ENCODE assay signal across 30 mouse cellular contexts in the genomic region with DNA sequence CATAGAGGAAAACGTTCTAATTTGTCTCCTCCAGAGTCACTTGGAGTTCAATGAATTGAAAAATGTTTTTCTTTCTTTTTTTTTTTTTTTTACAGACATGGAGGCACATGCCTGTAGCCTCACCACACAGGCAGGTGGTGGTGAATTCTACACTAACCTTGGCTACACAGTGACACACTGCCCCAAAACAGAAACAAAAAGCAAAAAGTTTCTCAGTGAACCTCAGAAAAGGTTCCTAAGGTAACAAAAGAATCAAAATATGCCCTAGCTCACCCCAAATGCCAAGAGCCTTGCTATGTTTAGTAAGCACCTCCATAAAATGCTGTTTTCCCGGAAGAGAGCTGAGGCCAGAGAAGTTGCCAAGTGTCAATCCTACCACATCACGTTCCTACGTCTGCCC. TPM values are rescaled to one million over a fixed set of nuclear protein-coding genes. Genes with fewer than 3 reads are reported as not detected.
DNase-seq lines count a peak whose midpoint lies in the region; ATAC-seq and TF ChIP-seq lines count a peak whose summit lies in the region.
"Had no signal": no experiment of that assay in that cellular context is flagged by ENCODE, and none has a peak within 500 bp of the region (broad histone marks: within the 10 kb centered on the region; RNA-seq: fewer than 3 reads in every experiment).

No protein-coding gene starts in this region.

- in situ Hi-C loops in CH12.LX (cut with MboI; ENCODE audit: low pct_ligation_motif_present, low pct_unique_long_range_greater_than_20kb, low sequenced_read_pairs) = no loop called here

- dilution Hi-C loops in CH12.LX (cut with MboI; ENCODE audit: extremely low pct_ligation_motif_present, extremely low pct_unique_long_range_greater_than_20kb, low sequenced_read_pairs) = no loop called here

- H3K79me2 ChIP-seq in CH12.LX (replicated peaks; ENCODE audit: control insufficient read depth, extremely low read depth, insufficient read depth, poor library complexity, severe bottlenecking) = no peaks in the 10 kb centered on the region

- peak; percentile 49 for DNase-seq in midbrain, embryonic 11.5 days (ENCODE audit: low spot score, missing footprints)
- DNase-seq in CH12.LX (ENCODE audit: extremely low read depth) = no peak
- peak; percentile 27 for DNase-seq in limb, embryonic 10.5 days (ENCODE audit: low spot score)
- DNase-seq in retina, embryonic 14.5 days (ENCODE audit: low spot score) = no peak
- no peak for DNase-seq in hindbrain, embryonic 10.5 days (ENCODE audit: low spot score)
- DNase-seq: adrenal gland, adult 2 months; adrenal gland, postnatal 14 days; cerebellum, adult 11 months; cerebellum, adult 2 months; cerebellum, adult 9-11 months; cerebellum, postnatal 25 days; forebrain, postnatal 0 days; gastrocnemius, adult 2 months; gastrocnemius, postnatal 14 days; heart, adult 18-20 months; heart, postnatal 14 days; heart, postnatal 4 days had no signal

- H3K4me1 ChIP-seq in midbrain, embryonic 11.5 days (ENCODE audit: control insufficient read depth, insufficient read depth, low read length) = no peaks in the 10 kb centered on the region
- no peaks in the 10 kb centered on the region for H3K4me1 ChIP-seq in midbrain, embryonic 15.5 days
- peaks cover 4 to 5% of the 10 kb centered on the region in 2 experiments; a peak in 3 of 4 replicates for H3K4me1 ChIP-seq in CH12.LX (ENCODE audit: control insufficient read depth in 1 of 2, insufficient read depth in 2 of 2)
- peaks cover 25% of the 10 kb centered on the region for H3K4me1 ChIP-seq in limb, embryonic 10.5 days
- peaks cover 17% of the 10 kb centered on the region for H3K4me1 ChIP-seq in hindbrain, embryonic 10.5 days (replicated peaks)
- H3K4me1 ChIP-seq: hindbrain, embryonic 15.5 days had no signal

- TF ChIP-seq RAD21 in CH12.LX (IDR thresholded peaks at IDR 0.05; ENCODE audit: low read depth, low read length) = no peak

- no peak overlapping the region for H3K27ac ChIP-seq in midbrain, embryonic 11.5 days (ENCODE audit: low read depth, low read length)
- H3K27ac ChIP-seq in midbrain, embryonic 15.5 days = no peak overlapping the region
- no peak overlapping the region for H3K27ac ChIP-seq in CH12.LX (ENCODE audit: insufficient read depth, low read depth)
- no peak overlapping the region for H3K27ac ChIP-seq in limb, embryonic 10.5 days
- no peak overlapping the region for H3K27ac ChIP-seq in hindbrain, embryonic 10.5 days
- H3K27ac ChIP-seq: embryonic facial prominence, embryonic 12.5 days; embryonic facial prominence, embryonic 15.5 days; gastrocnemius, adult 2 months; heart, embryonic 10.5 days; heart, embryonic 13.5 days; hindbrain, embryonic 12.5 days; hindbrain, embryonic 15.5 days had no signal

- H3K36me3 ChIP-seq in midbrain, embryonic 11.5 days (ENCODE audit: control insufficient read depth, insufficient read depth, low read length) = no peaks in the 10 kb centered on the region
- no peaks in the 10 kb centered on the region for H3K36me3 ChIP-seq in midbrain, embryonic 15.5 days (replicated peaks)
- no peaks in the 10 kb centered on the region for H3K36me3 ChIP-seq in CH12.LX (replicated peaks in 1 of 2; ENCODE audit: control insufficient read depth in 1 of 2, insufficient read depth in 1 of 2, low read length in 1 of 2)
- no peaks in the 10 kb centered on the region for H3K36me3 ChIP-seq in limb, embryonic 10.5 days
- no peaks in the 10 kb centered on the region for H3K36me3 ChIP-seq in hindbrain, embryonic 10.5 days
- H3K36me3 ChIP-seq: embryonic facial prominence, embryonic 12.5 days; embryonic facial prominence, embryonic 15.5 days; G1E; heart, embryonic 10.5 days; heart, embryonic 13.5 days; hindbrain, embryonic 12.5 days; hindbrain, embryonic 15.5 days had no signal

- WGBS in midbrain, embryonic 11.5 days = 83% methylated on average over 4 of the region's 4 CpGs
- WGBS in midbrain, embryonic 15.5 days = 87% methylated on average over 4 of the region's 4 CpGs
- 78% methylated on average over 4 of the region's 4 CpGs for WGBS in limb, embryonic 10.5 days
- WGBS in hindbrain, embryonic 10.5 days = 89% methylated on average over 4 of the region's 4 CpGs

- H3K27me3 ChIP-seq in midbrain, embryonic 11.5 days (ENCODE audit: control insufficient read depth, insufficient read depth, low read length) = no peaks in the 10 kb centered on the region
- H3K27me3 ChIP-seq in midbrain, embryonic 15.5 days (replicated peaks) = no peaks in the 10 kb centered on the region
- H3K27me3 ChIP-seq in CH12.LX (replicated peaks) = no peaks in the 10 kb centered on the region
- H3K27me3 ChIP-seq in limb, embryonic 10.5 days (ENCODE audit: low read depth, poor library complexity, severe bottlenecking) = peaks cover 36% of the 10 kb centered on the region
- H3K27me3 ChIP-seq in hindbrain, embryonic 10.5 days (ENCODE audit: insufficient read depth, poor library complexity, severe bottlenecking) = peaks cover 14% of the 10 kb centered on the region; the same call in 1 of the 2 replicates
- H3K27me3 ChIP-seq: embryonic facial prominence, embryonic 15.5 days; hindbrain, embryonic 15.5 days had no signal

- no peak overlapping the region for H3K4me3 ChIP-seq in midbrain, embryonic 11.5 days (ENCODE audit: low read depth, low read length)
- H3K4me3 ChIP-seq in midbrain, embryonic 15.5 days = no peak overlapping the region
- H3K4me3 ChIP-seq in CH12.LX (replicated peaks in 1 of 3; ENCODE audit: low read depth in 2 of 3, low read length in 2 of 3, poor library complexity in 1 of 3) = no peak overlapping the region
- no peak overlapping the region for H3K4me3 ChIP-seq in limb, embryonic 10.5 days
- no peak overlapping the region for H3K4me3 ChIP-seq in hindbrain, embryonic 10.5 days
- H3K4me3 ChIP-seq: embryonic facial prominence, embryonic 12.5 days; embryonic facial prominence, embryonic 15.5 days; gastrocnemius, adult 2 months; heart, embryonic 10.5 days; heart, embryonic 13.5 days; hindbrain, embryonic 12.5 days; hindbrain, embryonic 15.5 days had no signal

- no peak for TF ChIP-seq EP300 in CH12.LX (IDR thresholded peaks at IDR 0.05; ENCODE audit: low read length)

- H3K9me3 ChIP-seq in midbrain, embryonic 11.5 days (ENCODE audit: control insufficient read depth, low read length) = no peaks in the 10 kb centered on the region
- H3K9me3 ChIP-seq in midbrain, embryonic 15.5 days = no peaks in the 10 kb centered on the region
- H3K9me3 ChIP-seq in CH12.LX (replicated peaks; ENCODE audit: low read length) = peaks cover 2% of the 10 kb centered on the region
- no peaks in the 10 kb centered on the region for H3K9me3 ChIP-seq in limb, embryonic 10.5 days (replicated peaks)
- H3K9me3 ChIP-seq in hindbrain, embryonic 10.5 days = no peaks in the 10 kb centered on the region
- H3K9me3 ChIP-seq: embryonic facial prominence, embryonic 12.5 days; embryonic facial prominence, embryonic 15.5 days; G1E; heart, embryonic 10.5 days; heart, embryonic 13.5 days; hindbrain, embryonic 12.5 days; hindbrain, embryonic 15.5 days had no signal

- H3K4me2 ChIP-seq in midbrain, embryonic 11.5 days = no peak overlapping the region
- no peak overlapping the region for H3K4me2 ChIP-seq in midbrain, embryonic 15.5 days
- no peak overlapping the region for H3K4me2 ChIP-seq in CH12.LX (ENCODE audit: insufficient read depth, low read depth, poor library complexity, severe bottlenecking)
- H3K4me2 ChIP-seq: embryonic facial prominence, embryonic 12.5 days; embryonic facial prominence, embryonic 15.5 days; heart, embryonic 13.5 days; hindbrain, embryonic 12.5 days; hindbrain, embryonic 15.5 days had no signal

- TF ChIP-seq POLR2A in CH12.LX (IDR thresholded peaks at IDR 0.05; ENCODE audit: low read depth, low read length) = no peak

- no peak overlapping the region for H3K9ac ChIP-seq in midbrain, embryonic 11.5 days (ENCODE audit: low read length)
- no peak overlapping the region for H3K9ac ChIP-seq in midbrain, embryonic 15.5 days
- no peak overlapping the region for H3K9ac ChIP-seq in CH12.LX (ENCODE audit: insufficient read depth, low read depth)
- H3K9ac ChIP-seq: embryonic facial prominence, embryonic 12.5 days; embryonic facial prominence, embryonic 15.5 days; forebrain, postnatal 0 days; heart, embryonic 13.5 days; hindbrain, embryonic 12.5 days; hindbrain, embryonic 15.5 days had no signal

- no peak for ATAC-seq in midbrain, embryonic 11.5 days (ENCODE audit: low FRiP score)
- no peak for ATAC-seq in midbrain, embryonic 15.5 days (replicated peaks)
- ATAC-seq: forebrain, embryonic 14.5 days; forebrain, postnatal 0 days; Patski had no signal

- TF ChIP-seq CTCF in CH12.LX (conservative IDR thresholded peaks at IDR 0.05 in 1 of 2, IDR thresholded peaks at IDR 0.05 in 1 of 2; ENCODE audit: low read depth in 2 of 2, low read length in 2 of 2) = no peak

TF ChIP-seq in CH12.LX, 34 proteins besides CTCF, POLR2A, EP300 and RAD21:
- no peak for TF ChIP-seq E2F4 (IDR thresholded peaks at IDR 0.05; ENCODE audit: insufficient replicate concordance, low read depth, low read length)
- TF ChIP-seq ZNF384 (IDR thresholded peaks at IDR 0.05; ENCODE audit: low read depth, low read length) = 0 out of 2 replicates have a peak, but pooled peaks have one; percentile 6

RNA-seq across cellular contexts. Expression of a gene that starts 46.3 kb away (rescaled TPM):
- polyA plus RNA-seq in midbrain, embryonic 11.5 days (2014; fragmentation: Nextera tagmentation; extraction: Ambion mirVana) = 0.53 and 0.63 TPM in 2 replicates
- polyA plus RNA-seq in midbrain, embryonic 15.5 days (2015; fragmentation: Nextera tagmentation; extraction: Ambion mirVana) = 0.14 TPM in 1 of 2 replicates, not detected in the other
- total RNA-seq in CH12.LX (2012; rRNA removed) (1.4 and 1.9 TPM in 2 replicates), CH12.LX (2014; rRNA removed) (3.7 and 4.6 TPM in 2 replicates)
- polyA plus RNA-seq in CH12.LX (2012; ENCODE audit: insufficient read length, low read depth) = 2.5 and 3.2 TPM in 2 replicates
- polyA plus RNA-seq in limb, embryonic 10.5 days (2016; fragmentation: Nextera tagmentation; extraction: Ambion mirVana) = 1.3 and 1.9 TPM in 2 replicates
- polyA plus RNA-seq in hindbrain, embryonic 10.5 days (2016; fragmentation: Nextera tagmentation; extraction: Ambion mirVana) = 0.77 and 1.4 TPM in 2 replicates
- total RNA-seq: common myeloid progenitor, adult 5-6 weeks had no signal
- polyA plus RNA-seq: forebrain, embryonic 11.5 days; forebrain, embryonic 14.5 days; forebrain, postnatal 0 days; G1E had no signal

RNA-seq across cellular contexts. Expression of a gene that starts 52.8 kb away (rescaled TPM):
- 0.14 and 0.26 TPM in 2 replicates for polyA plus RNA-seq in midbrain, embryonic 11.5 days (2014; fragmentation: Nextera tagmentation; extraction: Ambion mirVana)
- 0.19 and 0.25 TPM in 2 replicates for polyA plus RNA-seq in midbrain, embryonic 15.5 days (2015; fragmentation: Nextera tagmentation; extraction: Ambion mirVana)
- not detected in 2 replicates for total RNA-seq in CH12.LX (2012; rRNA removed)
- total RNA-seq in CH12.LX (2014; rRNA removed) = 0.12 TPM in 1 of 2 replicates, not detected in the other
- polyA plus RNA-seq in CH12.LX (2012; ENCODE audit: insufficient read length, low read depth) = 0.26 and 0.45 TPM in 2 replicates
- polyA plus RNA-seq in limb, embryonic 10.5 days (2016; fragmentation: Nextera tagmentation; extraction: Ambion mirVana) = 4.5 and 5.3 TPM in 2 replicates
- polyA plus RNA-seq in hindbrain, embryonic 10.5 days (2016; fragmentation: Nextera tagmentation; extraction: Ambion mirVana) = 31.4 and 56.9 TPM in 2 replicates
- total RNA-seq: common myeloid progenitor, adult 5-6 weeks; forebrain, postnatal 0 days; G1E had no signal
- polyA plus RNA-seq: forebrain, embryonic 11.5 days; forebrain, embryonic 14.5 days; forebrain, postnatal 0 days; frontal cortex, adult 2 months; G1E had no signal

Comparison
In these comparisons a context has a peak if more than half of its experiments do, and no peak if none do; other contexts are left out.
1. DNase-seq: peak in midbrain, embryonic 11.5 days (single experiment) and limb, embryonic 10.5 days (single experiment); none in CH12.LX (single experiment), retina, embryonic 14.5 days (single experiment) and hindbrain, embryonic 10.5 days (single experiment).